Mouse (Mus musculus) stomach, embryonic 15.5 days (tissue): ENCODE results near the gene Cd55. TPM values are rescaled to one million over a fixed set of nuclear protein-coding genes. Genes with fewer than 3 reads are reported as not detected.
A peak's percentile ranks its signal among the peaks of the same experiment; 100 is the strongest.
"Not testable (repeated sequence)": the region's sequence is repeated elsewhere in the genome, so short reads cannot be mapped to it uniquely, and the experiment has no call there.

ENCODE experiments used
- ATAC-seq: fragments of 200-750 bp; cut with Nextera tagmentation; 2 replicates; pipeline ENCODE4 v1.8.0; 2017; ENCODE audit warnings: low read depth, moderate number of reproducible peaks, moderate TSS enrichment; ENCODE audit not compliant: insufficient read depth, low FRiP score
- H3K27ac ChIP-seq: fragments of 300-500 bp; sonication (generic); 2 replicates; pipeline ENCODE4 v1.5.1; 2015; ENCODE audit warnings: mild to moderate bottlenecking, inconsistent platforms
- H3K27me3 ChIP-seq: fragments of 300-500 bp; sonication (generic); replicated peaks from 2 replicates; pipeline ENCODE4 v1.6.1; 2015; ENCODE audit warnings: inconsistent platforms
- H3K36me3 ChIP-seq: fragments of 300-500 bp; sonication (generic); 2 replicates; pipeline ENCODE4 v1.6.1; 2015; ENCODE audit warnings: inconsistent platforms
- H3K4me1 ChIP-seq: fragments of 300-500 bp; sonication (generic); 2 replicates; pipeline ENCODE4 v1.6.1; 2015; ENCODE audit warnings: inconsistent platforms
- H3K4me2 ChIP-seq: fragments of 300-500 bp; sonication (generic); 2 replicates; pipeline ENCODE4 v1.6.1; 2015; ENCODE audit warnings: mild to moderate bottlenecking, inconsistent platforms
- H3K4me3 ChIP-seq: fragments of 300-500 bp; sonication (generic); replicated peaks from 2 replicates; pipeline ENCODE4 v1.5.1; 2015; ENCODE audit warnings: inconsistent platforms
- H3K9ac ChIP-seq: fragments of 300-500 bp; sonication (generic); 2 replicates; pipeline ENCODE4 v1.6.1; 2015; ENCODE audit warnings: inconsistent platforms
- H3K9me3 ChIP-seq: fragments of 300-500 bp; sonication (generic); 2 replicates; pipeline ENCODE4 v1.6.1; 2016; ENCODE audit warnings: inconsistent platforms
- WGBS: fragments of 180-500 bp; shearing (Covaris S2); methylation state at CpG from one replicate; pipeline ENCODE4 v1.1.7; 2015; 5-methylcytosine and 5-hydroxymethylcytosine counted together
- polyA plus RNA-seq: library from polyadenylated mRNA; unstranded; fragments of >200 nt; fragmentation: Nextera tagmentation; extraction: Ambion mirVana; gene quantifications from 2 replicates; pipeline ENCODE4 v1.2.1, GENCODE M21; 2015

Gene Cd55
- polyA plus RNA-seq, 1 experiment from 2014 or later = 43.4 TPM

- Histone ChIP-seq H3K4me2 (no peak overlapping the region), H3K9me3 (no peaks in the 10 kb centered on the region), H3K9ac (no peak overlapping the region), H3K36me3 (no peaks in the 10 kb centered on the region), H3K4me1 (0 out of 2 replicates have a peak, but pooled peaks cover 3% of the 10 kb centered on the region), H3K27ac (no peak overlapping the region), H3K27me3 (no peaks in the 10 kb centered on the region), H3K4me3 (no peak overlapping the region)
- no peak for ATAC-seq
- WGBS = 80% methylated on average over 6 of the region's 6 CpGs
These were observed 12.4 kb upstream of the Cd55 start for GRCm38 (mm10) chr1:130474936-130475335.

GRCm38 (mm10) chr1:130474226-130474625 is 11.7 kb upstream of the Cd55 start:
- no peaks in the 10 kb centered on the region for H3K27me3 ChIP-seq
- ATAC-seq = no peak; the same call in 1 of the 2 replicates
- H3K4me3 ChIP-seq = no peak overlapping the region
- H3K9ac ChIP-seq = no peak overlapping the region
- no peak overlapping the region for H3K27ac ChIP-seq
- no peaks in the 10 kb centered on the region for H3K9me3 ChIP-seq
- no peaks in the 10 kb centered on the region for H3K36me3 ChIP-seq
- 11% methylated on average over 1 of the region's 1 CpGs for WGBS
- H3K4me2 ChIP-seq = no peak overlapping the region
- 0 out of 2 replicates have a peak, but pooled peaks cover 3% of the 10 kb centered on the region for H3K4me1 ChIP-seq

- Histone ChIP-seq H3K27me3 (no peaks in the 10 kb centered on the region), H3K4me1 (peaks cover 8% of the 10 kb centered on the region; the same call in 1 of the 2 replicates), H3K4me2 (no peak overlapping the region), H3K9me3 (no peaks in the 10 kb centered on the region), H3K27ac (no peak overlapping the region), H3K9ac (no peak overlapping the region), H3K4me3 (no peak overlapping the region), H3K36me3 (no peaks in the 10 kb centered on the region)
- WGBS = 88% methylated on average over 4 of the region's 4 CpGs
- no peak for ATAC-seq
These were observed 7.5 kb upstream of the Cd55 start for GRCm38 (mm10) chr1:130470074-130470473.

DNA sequence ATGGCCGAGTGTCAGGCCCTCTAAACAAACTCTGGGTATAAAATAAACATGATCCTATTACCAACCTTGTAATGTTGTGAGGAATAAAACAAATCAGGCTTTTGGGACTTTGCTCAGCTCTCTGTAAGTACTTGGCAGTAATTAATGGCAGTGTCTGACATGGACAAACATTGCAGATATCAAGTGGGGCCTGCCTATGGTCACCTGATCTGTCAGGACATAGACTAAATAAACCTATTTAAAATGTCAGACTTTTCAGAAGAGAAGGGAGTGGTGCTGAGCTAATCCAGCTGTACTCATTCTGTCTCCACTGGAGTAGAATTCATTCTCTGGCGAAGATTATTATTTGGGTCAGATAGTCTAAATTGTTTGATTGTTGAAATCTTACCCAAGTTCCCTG is 4.9 kb upstream of the Cd55 start:
- H3K9ac ChIP-seq = no peak overlapping the region
- no peak overlapping the region for H3K4me2 ChIP-seq
- no peaks in the 10 kb centered on the region for H3K36me3 ChIP-seq
- H3K27me3 ChIP-seq = no peaks in the 10 kb centered on the region
- H3K4me3 ChIP-seq = no peak overlapping the region
- H3K9me3 ChIP-seq = no peaks in the 10 kb centered on the region
- WGBS = 7% methylated on average over 2 of the region's 2 CpGs
- peak; percentile 59; the same call in 1 of the 2 replicates for ATAC-seq
- H3K27ac ChIP-seq = peak overlapping the region; percentile 26; the same call in 1 of the 2 replicates
- H3K4me1 ChIP-seq = peaks cover 5% of the 10 kb centered on the region; the same call in 1 of the 2 replicates

GRCm38 (mm10) chr1:130464173-130464572 is 1.6 kb upstream of the Cd55 start:
- ATAC-seq = no peak
- Histone ChIP-seq H3K27ac (no peak overlapping the region), H3K4me2 (no peak overlapping the region), H3K27me3 (no peaks in the 10 kb centered on the region), H3K4me3 (no peak overlapping the region), H3K9ac (no peak overlapping the region), H3K36me3 (no peaks in the 10 kb centered on the region), H3K9me3 (no peaks in the 10 kb centered on the region), H3K4me1 (peaks cover 5% of the 10 kb centered on the region; the same call in 1 of the 2 replicates)

GRCm38 (mm10) chr1:130462867-130463266 is 323 bp upstream of the Cd55 start:
- ATAC-seq = no peak

GRCm38 (mm10) chr1:130455111-130455510 is 7.4 kb downstream of the Cd55 start:
- no peaks in the 10 kb centered on the region for H3K36me3 ChIP-seq
- H3K4me2 ChIP-seq = no peak overlapping the region
- no peak for ATAC-seq
- H3K27ac ChIP-seq = no peak overlapping the region
- no peaks in the 10 kb centered on the region for H3K9me3 ChIP-seq
- no peaks in the 10 kb centered on the region for H3K27me3 ChIP-seq
- 82% methylated on average over 2 of the region's 2 CpGs for WGBS
- H3K4me3 ChIP-seq = no peak overlapping the region
- no peak overlapping the region for H3K9ac ChIP-seq
- H3K4me1 ChIP-seq = no peaks in the 10 kb centered on the region

More at GRCm38 (mm10) chr1:130462867-130463266, 323 bp upstream of the Cd55 start:
- Histone ChIP-seq H3K36me3 (no peaks in the 10 kb centered on the region), H3K4me1 (peaks cover 5% of the 10 kb centered on the region; the same call in 1 of the 2 replicates), H3K4me3 (peak overlapping the region; percentile 68), H3K27me3 (no peaks in the 10 kb centered on the region), H3K27ac (peak overlapping the region; percentile 79), H3K9me3 (no peaks in the 10 kb centered on the region), H3K9ac (peak overlapping the region; percentile 37; the same call in 1 of the 2 replicates), H3K4me2 (peak overlapping the region; percentile 74)
- WGBS = 2% methylated on average over 4 of the region's 4 CpGs

DNA sequence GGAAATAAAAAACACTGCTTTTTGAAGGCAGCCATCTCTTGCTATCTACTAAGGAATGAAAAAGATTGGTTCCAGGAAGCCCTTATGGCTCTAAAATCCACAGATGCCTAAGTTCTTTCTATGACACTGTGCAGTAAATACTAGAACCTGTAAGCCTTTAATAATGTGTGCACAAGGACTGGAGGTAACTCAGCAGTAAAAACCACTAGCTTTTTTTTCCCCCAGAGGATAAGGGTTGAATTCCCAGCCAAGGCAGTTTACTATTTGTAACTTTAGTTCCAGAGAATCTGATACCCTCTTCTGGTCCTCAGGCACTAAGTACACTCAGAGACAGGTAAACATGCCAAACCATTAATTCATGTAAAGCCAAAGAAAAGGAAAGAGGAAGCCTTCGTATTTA is 19.6 kb downstream of the Cd55 start:
- not testable (repeated sequence) for ATAC-seq, H3K9me3 ChIP-seq, H3K27me3 ChIP-seq, H3K36me3 ChIP-seq, H3K4me1 ChIP-seq, H3K4me2 ChIP-seq, H3K4me3 ChIP-seq, H3K9ac ChIP-seq, H3K27ac ChIP-seq
- WGBS = 35% methylated on average over 1 of the region's 1 CpGs

GRCm38 (mm10) chr1:130430920-130431319 is 31.6 kb downstream of the Cd55 start:
- 78% methylated on average over 4 of the region's 4 CpGs for WGBS
- no peak overlapping the region for H3K27ac ChIP-seq

GRCm38 (mm10) chr1:130428667-130429066 is 33.9 kb downstream of the Cd55 start:
- not testable (repeated sequence) for H3K27me3 ChIP-seq, H3K9ac ChIP-seq, H3K27ac ChIP-seq, ATAC-seq, H3K36me3 ChIP-seq, H3K4me3 ChIP-seq, H3K4me1 ChIP-seq, H3K4me2 ChIP-seq, H3K9me3 ChIP-seq

More at GRCm38 (mm10) chr1:130430920-130431319, 31.6 kb downstream of the Cd55 start:
- Histone ChIP-seq H3K9me3 (no peaks in the 10 kb centered on the region), H3K4me2 (no peak overlapping the region), H3K4me1 (no peaks in the 10 kb centered on the region), H3K36me3 (no peaks in the 10 kb centered on the region), H3K4me3 (no peak overlapping the region), H3K9ac (no peak overlapping the region), H3K27me3 (no peaks in the 10 kb centered on the region)
- ATAC-seq = no peak

DNA sequence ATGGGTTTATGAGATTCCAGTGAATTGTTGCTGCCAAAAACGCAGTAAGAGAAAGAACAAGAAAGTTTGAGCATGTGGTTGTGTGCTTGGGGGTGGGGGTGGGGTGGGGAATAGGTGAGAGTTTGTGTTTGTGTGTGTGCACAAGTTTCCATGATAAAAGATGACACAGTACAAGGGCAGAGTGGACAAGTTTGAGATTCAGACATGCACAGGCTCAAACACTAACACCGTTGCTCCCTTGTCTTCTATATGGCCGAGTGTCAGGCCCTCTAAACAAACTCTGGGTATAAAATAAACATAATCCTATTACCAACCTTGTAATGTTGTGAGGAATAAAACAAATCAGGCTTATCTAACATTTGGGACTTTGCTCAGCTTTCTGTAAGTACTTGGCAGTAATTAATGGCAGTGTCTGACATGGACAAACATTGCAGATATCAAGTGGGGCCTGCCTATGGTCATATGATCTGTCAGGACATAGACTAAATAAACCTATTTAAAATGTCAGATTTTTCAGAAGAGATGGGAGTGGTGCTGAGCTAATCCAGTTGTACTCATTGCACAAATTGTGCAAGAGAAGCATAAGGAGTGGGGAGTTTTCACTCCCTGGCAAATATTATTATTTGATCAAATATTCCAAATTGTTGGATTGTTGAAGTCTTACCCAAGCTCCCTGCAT is 35.2 kb downstream of the Cd55 start:
- 7% methylated on average over 3 of the region's 3 CpGs for WGBS
- not testable (repeated sequence) for H3K27ac ChIP-seq, H3K4me3 ChIP-seq, H3K9ac ChIP-seq, H3K9me3 ChIP-seq, H3K4me2 ChIP-seq, H3K4me1 ChIP-seq, H3K27me3 ChIP-seq, H3K36me3 ChIP-seq
- ATAC-seq = peak; percentile 64; the same call in 1 of the 2 replicates

- no peaks in the 10 kb centered on the region for H3K9me3 ChIP-seq
- no peaks in the 10 kb centered on the region for H3K27me3 ChIP-seq
- H3K27ac ChIP-seq = no peak within 1 kb of the TSS
- no peak within 1 kb of the TSS for H3K4me3 ChIP-seq
- no peaks in the 10 kb centered on the region for H3K4me1 ChIP-seq
- ATAC-seq = 0 out of 2 replicates have a peak, but pooled peaks have one; percentile 29
- H3K36me3 ChIP-seq = no peaks in the 10 kb centered on the region
- H3K9ac ChIP-seq = no peak within 1 kb of the TSS
- WGBS = 55% methylated on average over 18 of the region's 18 CpGs
- no peak within 1 kb of the TSS for H3K4me2 ChIP-seq
These were observed 39.9 kb downstream of the Cd55 start, which contains the start of gene Cd55b for GRCm38 (mm10) chr1:130422664-130423111. Gene Cd55b (minus strand): TSS chr1:130423009.
